ENCODE assay signal across 18 mouse cellular contexts in genomic region chr7:136926178-136926577, GRCm38 (mm10).
"Had no signal": no experiment of that assay in that cellular context is flagged by ENCODE, and none has a peak within 500 bp of the region (broad histone marks: within the 10 kb centered on the region; RNA-seq: fewer than 3 reads in every experiment).

No protein-coding gene starts in this region.

- H3K4me1 ChIP-seq: liver, embryonic 12.5 days; liver, embryonic 15.5 days had no signal

- ATAC-seq: intestine, postnatal 0 days; liver, embryonic 12.5 days; midbrain, embryonic 15.5 days had no signal

- H3K36me3 ChIP-seq: limb, embryonic 12.5 days; liver, embryonic 12.5 days; liver, embryonic 15.5 days; lung, embryonic 15.5 days; midbrain, embryonic 12.5 days; midbrain, embryonic 15.5 days; neural tube, embryonic 12.5 days; neural tube, embryonic 15.5 days had no signal

- H3K9ac ChIP-seq: limb, embryonic 12.5 days; liver, embryonic 12.5 days; liver, embryonic 15.5 days; lung, embryonic 15.5 days; midbrain, embryonic 12.5 days; midbrain, embryonic 15.5 days; neural tube, embryonic 12.5 days; neural tube, embryonic 15.5 days had no signal

- H3K27me3 ChIP-seq: limb, embryonic 12.5 days; liver, embryonic 12.5 days; liver, embryonic 15.5 days; lung, embryonic 15.5 days; midbrain, embryonic 12.5 days; midbrain, embryonic 15.5 days; neural tube, embryonic 12.5 days; neural tube, embryonic 15.5 days had no signal

- DNase-seq: kidney, adult 8-10 months; kidney, postnatal 25 days; layer of hippocampus, postnatal 36 days; liver; lung, adult 18-20 months; lung, postnatal 10 days; lung, postnatal 36 days; thymus, postnatal 25 days had no signal

- H3K4me3 ChIP-seq: left cerebral cortex, adult 2 months; limb, embryonic 12.5 days; liver, embryonic 12.5 days; liver, embryonic 15.5 days; lung, embryonic 15.5 days; midbrain, embryonic 12.5 days; midbrain, embryonic 15.5 days; neural tube, embryonic 12.5 days; neural tube, embryonic 15.5 days had no signal

- H3K4me2 ChIP-seq: limb, embryonic 12.5 days; liver, embryonic 12.5 days; liver, embryonic 15.5 days; lung, embryonic 15.5 days; midbrain, embryonic 12.5 days; midbrain, embryonic 15.5 days; neural tube, embryonic 12.5 days; neural tube, embryonic 15.5 days had no signal

- H3K27ac ChIP-seq: left cerebral cortex, adult 2 months; limb, embryonic 12.5 days; liver, embryonic 12.5 days; liver, embryonic 15.5 days; lung, embryonic 15.5 days; midbrain, embryonic 12.5 days; midbrain, embryonic 15.5 days; neural tube, embryonic 12.5 days; neural tube, embryonic 15.5 days had no signal

- H3K9me3 ChIP-seq: limb, embryonic 12.5 days; liver, embryonic 12.5 days; liver, embryonic 15.5 days; lung, embryonic 15.5 days; midbrain, embryonic 12.5 days; midbrain, embryonic 15.5 days; neural tube, embryonic 12.5 days; neural tube, embryonic 15.5 days had no signal
